Mouse (Mus musculus): ENCODE measurements around the gene 2310034G01Rik. TPM values are rescaled to one million over a fixed set of nuclear protein-coding genes. Genes with fewer than 3 reads are reported as not detected.

2310034G01Rik gene
- total RNA-seq, 2 experiments from 2014 or later: 0.16 to 0.39 TPM

DNA sequence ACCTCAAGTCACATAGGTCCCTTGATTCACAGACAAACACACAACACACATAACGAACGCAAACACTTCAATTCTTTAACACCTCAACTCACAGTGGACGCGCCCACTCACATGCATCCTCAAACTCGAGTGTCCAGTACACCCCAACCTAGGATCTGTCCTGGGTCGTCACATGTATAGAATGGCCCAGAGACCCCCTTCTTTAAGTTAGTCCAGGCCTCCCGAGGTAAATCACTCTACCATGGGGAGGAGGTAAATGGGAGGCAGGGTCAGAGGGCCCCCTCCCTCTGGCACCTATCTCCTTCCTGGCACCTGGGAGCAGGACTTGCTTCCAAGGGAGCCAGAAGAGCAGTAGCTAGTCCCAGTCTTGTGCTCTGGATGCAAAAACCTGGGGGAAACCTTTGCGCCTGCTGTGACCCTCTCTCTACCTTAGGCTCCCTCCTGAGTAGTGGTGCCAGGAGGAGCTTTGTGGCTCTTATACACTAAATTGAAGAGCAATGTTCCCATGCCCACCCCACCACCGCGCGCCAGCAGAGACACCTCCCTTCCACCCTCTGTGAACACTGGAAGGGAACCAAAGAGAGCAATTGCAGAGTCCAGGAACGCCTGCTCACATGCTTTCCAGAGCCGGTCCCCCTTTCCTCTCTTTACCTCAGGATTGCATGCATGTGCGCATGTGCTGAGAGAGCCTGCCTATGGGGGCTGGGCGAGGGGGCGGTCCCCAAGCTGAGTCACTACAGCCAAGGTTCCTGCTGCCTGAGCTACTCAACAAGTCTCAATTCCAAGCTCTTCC lies 31.3 kb downstream of the 2310034G01Rik start:
- intact Hi-C loops (cut with DNase I; ENCODE audit: low total_unique reads): no loop called here

DNA sequence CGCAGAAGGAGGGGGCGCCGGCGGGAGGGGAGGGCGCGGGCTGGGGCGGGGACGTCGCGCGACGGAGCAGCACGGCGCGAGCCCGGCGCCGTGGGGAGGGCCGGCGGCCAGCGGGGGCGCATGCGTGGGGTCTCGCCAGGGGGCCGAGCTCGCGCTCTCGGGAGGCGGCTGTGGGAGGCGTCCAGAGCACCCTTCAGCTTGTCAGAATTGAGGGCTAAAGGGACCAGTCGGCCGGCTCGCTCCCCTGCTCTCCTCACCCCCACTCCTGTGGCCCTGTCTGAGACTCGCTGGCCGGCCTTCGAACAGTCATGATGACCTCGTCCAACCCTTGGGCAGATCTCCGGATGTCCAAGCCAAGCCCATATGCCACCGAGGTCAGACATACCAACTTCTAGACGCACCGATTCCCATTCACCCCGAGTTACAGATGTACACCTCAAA lies 32.1 kb downstream of the 2310034G01Rik start:
- intact Hi-C loops (cut with DNase I; ENCODE audit: low total_unique reads): no loop called here
- peak; percentile 23 for DNase-seq

More for the DNA sequence above, 31.3 kb downstream of the 2310034G01Rik start:
- peak; percentile 68 for DNase-seq

DNA sequence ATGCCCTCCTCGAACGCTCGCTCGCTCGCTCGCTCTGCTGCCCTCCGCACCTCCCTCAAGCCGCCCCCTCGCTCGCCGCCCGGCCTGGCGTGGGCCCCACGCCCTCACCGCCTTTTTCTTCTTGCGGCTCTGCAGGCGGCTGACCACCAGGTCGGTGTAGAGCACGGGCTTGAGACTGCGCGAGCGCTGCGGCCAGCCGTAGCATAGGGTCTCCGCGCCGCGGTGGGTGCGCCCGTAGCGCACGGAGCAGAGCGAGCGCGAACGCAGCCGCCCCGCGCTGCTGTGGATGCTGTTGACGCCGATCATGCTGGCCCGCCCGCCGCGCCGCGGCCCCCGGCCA lies 32.6 kb downstream of the 2310034G01Rik start:
- DNase-seq: peak; percentile 3
- intact Hi-C loops (cut with DNase I; ENCODE audit: low total_unique reads): no loop called here

DNA sequence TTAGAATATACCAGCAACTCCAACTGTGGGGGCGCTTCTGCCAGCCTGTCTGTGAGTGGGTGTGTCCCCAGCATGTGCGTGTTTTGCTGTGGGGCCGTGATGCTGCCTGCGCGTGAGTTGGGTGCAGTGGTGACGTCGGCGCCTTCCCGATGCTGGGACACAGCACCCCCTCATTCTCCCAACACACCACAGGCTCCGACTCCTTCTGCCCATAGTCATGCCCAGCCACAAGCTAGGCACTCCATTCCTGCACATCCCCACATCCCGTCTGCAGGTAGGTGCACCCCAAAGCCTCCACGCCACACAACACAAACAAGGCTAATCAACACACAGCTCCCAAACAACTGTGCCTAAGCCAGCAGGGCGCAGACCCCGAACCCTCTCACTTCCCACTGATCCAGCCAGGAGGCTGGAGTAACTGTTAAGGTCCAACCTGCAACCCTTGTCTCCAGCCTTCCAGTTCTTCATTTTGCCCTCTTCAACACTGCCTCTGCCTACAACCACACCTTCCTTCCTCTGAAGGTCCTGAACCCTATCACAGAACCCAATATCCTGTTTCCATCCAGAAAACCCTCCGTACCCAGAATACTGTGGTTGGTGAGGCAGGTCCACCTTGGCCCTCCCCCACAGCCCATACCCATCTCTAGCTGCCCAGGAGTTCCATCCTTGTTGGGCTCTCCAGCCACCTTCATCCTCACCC lies 33.1 kb downstream of the 2310034G01Rik start:
- intact Hi-C loops (cut with DNase I; ENCODE audit: low total_unique reads): no loop called here
- peak; percentile 6 for DNase-seq

DNA sequence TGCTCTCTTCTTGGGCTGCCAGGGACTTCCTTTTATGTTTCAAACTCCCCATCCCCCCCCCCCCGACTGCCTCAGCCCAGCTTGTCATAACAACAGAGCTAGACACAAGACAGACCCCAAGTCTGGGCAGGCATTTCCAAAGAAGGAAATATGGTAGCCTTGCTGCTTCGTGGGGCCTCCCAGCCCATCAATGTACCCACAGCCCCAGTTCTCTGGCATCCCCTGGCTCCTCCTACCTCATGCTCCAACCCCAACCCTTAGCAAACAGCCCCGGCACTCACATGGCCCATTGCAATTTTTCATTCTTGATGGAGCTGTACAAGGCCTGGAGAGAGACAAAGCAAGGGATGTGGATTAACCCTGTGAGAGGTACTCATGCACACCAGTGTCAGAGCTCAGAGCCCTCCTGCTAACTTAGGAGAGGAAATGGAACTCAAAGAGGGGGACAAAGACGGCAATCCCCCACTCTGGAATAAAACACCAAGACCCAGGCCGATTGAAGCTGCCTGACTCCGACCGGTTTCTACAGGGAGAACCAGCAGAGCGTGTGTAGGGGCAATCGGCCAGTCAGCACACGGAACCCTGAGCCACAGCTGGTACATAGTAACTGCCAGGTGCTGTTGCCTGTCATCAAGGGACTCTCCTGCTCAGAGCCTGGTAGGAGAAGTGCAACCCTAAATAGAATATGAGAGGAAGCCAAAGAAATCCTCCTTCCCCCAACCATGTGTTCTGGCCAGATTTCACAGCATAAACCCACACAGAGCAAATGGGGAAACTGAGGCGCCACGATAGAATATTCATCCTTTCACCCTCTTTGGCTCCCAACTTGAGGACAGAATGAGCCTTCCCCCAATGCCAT lies 34.1 kb downstream of the 2310034G01Rik start:
- intact Hi-C loops (cut with DNase I; ENCODE audit: low total_unique reads): no loop called here
- DNase-seq: no peak

DNA sequence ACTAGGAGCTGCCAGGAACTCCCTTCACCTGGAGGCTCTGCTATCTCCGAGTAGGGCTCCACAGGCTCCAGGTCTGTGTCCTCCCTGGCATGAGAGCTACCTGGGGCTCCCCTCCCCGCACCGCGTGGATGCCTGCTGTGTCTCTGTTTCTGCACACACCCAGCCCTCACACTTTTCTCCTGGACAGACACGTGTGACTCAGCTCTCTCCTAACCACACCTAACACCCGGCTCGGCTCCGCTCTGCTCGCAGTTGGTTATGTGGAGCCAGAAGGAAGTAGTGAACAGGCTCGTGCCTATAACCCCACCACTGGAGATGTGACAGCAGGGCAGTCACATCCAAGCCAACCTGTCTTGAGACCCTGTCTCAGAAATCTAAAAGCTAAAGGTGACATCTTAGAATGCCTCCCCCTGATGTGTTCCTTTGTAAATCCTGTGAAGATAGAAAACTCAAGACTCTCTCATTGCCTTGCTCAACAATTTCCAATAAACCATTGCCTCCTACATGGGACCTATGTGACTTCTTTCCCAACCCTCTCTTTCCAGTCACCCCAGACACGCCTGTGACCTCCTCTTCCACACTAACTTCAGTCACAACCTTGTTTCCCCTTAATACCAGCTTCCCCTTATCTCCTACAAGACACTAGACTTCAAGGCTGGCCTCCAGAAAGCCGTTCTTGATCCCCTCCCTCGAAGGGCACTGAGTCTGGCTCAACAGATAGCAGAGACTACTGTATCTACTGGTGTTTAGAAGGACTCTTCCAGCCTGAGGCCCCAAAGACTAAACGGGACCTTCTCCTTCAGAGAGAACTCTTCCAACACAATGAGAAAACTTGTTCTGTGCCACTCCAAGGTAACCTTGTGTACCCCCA lies 35.0 kb downstream of the 2310034G01Rik start:
- DNase-seq: no peak
- intact Hi-C loops (cut with DNase I; ENCODE audit: low total_unique reads): no loop called here

DNA sequence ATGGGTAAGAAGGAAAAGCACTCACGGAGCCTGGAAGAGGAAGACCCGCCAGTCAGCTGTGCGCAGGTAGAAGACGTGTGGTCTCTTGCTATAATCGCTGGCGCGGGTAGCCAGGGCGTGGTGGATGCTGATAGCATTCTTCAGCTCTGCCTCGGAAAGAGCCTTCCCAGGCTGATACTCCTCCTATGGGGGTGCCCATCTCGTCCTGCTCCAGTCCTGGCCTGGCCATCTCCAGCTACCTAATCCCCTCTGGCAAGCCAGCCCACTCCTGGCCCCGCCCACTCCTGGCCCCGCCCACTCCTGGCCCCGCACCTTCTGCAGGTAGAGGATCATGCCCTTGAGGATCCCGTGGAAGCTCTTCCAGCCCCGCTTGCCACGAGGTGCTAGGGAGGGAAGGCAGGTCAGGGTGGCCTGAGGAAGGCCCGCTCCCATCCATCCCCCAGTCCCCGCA lies 35.9 kb downstream of the 2310034G01Rik start:
- peak; percentile 3 for DNase-seq
- intact Hi-C loops (cut with DNase I; ENCODE audit: low total_unique reads): no loop called here

DNA sequence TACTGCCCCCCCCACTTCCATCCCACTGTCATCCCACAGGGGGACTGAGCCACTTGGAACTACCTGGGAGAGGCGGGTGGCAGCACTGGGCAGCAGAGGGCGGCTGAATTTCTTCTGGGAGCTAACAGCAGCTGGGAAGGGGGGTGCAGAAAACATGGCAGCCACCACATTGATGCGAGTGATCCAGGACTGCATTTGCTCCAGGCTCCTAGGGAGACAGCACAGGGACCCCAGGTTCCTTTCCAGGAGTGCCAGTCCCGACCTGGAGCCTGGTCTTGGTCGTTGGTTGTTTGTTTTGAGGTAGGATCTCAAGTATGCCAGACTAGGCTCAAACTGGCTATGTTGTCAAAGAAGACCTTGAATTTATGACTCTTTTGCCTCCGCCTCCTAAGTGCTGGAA lies 36.5 kb downstream of the 2310034G01Rik start:
- intact Hi-C loops (cut with DNase I; ENCODE audit: low total_unique reads): no loop called here
- no peak for DNase-seq

DNA sequence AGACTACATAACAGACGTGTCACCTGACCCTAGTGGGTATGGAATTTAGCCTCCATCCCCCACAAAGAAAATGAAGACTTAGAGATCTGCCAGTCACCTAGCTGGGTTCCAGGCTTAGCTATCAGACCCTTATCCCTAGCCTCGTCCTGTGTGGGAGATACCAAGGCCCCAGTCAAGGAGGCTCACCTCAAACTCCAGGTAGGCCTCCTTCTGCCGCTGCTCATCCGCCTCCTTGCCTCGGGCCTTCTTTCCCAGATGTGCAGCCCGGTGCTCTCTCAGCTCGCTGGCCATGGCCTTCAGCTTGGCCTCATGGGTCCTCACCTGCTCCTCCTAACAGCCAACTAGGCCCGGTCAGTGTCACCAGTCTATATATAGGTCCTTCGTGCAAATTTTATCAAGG lies 37.0 kb downstream of the 2310034G01Rik start:
- intact Hi-C loops (cut with DNase I; ENCODE audit: low total_unique reads): no loop called here
- no peak for DNase-seq

DNA sequence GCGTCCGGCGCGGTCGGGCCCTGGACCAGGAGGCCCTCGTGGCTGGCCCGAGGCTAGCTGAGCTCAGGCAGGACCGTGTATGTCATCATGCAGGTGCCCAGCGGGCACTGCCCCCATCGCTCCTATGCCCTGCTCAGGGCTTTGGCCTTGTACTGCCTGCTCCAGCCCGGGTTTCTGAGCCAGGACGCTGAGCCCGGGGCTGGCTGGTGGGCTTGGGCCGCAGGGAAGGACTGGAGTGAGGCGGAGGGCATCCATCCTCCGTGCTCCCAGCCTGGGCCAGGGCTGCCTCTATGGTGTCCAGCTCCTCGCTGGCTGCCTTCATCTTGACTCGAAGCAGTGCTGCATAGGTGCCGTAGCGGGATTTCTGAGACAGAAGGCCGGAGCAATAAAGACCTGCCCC lies 37.5 kb downstream of the 2310034G01Rik start:
- intact Hi-C loops (cut with DNase I; ENCODE audit: low total_unique reads): no loop called here
- DNase-seq: peak; percentile 2

DNA sequence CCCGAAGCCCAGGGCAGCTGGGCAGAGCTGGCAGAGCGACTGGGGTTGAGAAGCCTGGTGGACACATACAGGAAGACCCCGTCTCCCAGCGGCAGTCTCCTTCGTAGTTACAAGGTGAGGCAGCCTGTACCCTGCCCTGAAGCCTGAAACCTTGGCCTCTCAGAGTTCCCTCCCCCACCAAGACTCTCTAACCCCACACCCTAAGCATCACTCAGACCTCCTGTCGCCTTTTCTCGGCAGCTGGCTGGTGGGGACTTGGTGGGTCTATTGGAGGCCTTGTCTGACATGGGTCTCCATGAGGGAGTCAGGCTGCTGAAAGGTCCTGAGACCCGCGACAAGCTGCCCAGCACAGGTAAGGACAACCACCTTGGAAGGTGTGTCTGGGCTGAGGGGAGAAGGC lies 38.8 kb downstream of the 2310034G01Rik start:
- intact Hi-C loops (cut with DNase I; ENCODE audit: low total_unique reads): no loop called here
- DNase-seq: no peak

DNA sequence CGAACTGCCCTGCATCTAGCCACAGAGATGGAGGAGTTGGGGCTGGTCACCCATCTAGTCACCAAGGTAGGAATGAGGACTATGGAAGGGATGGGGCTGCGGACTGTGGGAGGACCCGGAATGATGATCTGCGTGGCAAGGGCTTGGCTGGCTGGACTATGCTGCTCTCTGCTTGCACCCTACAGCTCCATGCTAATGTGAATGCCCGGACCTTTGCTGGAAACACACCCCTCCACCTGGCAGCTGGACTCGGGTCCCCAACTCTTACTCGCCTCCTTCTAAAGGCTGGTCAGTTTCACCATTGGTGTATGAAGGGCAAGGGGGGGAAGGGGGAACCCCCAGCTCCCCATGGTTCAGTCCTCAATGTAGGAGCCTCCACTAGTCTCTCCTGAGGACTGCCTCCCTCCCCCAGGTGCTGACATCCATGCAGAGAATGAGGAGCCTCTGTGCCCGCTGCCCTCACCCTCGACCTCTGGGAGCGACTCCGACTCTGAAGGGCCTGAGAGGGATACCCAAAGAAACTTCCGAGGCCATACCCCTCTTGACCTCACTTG lies 39.7 kb downstream of the 2310034G01Rik start:
- no peak for DNase-seq
- intact Hi-C loops (cut with DNase I; ENCODE audit: low total_unique reads): no loop called here

DNA sequence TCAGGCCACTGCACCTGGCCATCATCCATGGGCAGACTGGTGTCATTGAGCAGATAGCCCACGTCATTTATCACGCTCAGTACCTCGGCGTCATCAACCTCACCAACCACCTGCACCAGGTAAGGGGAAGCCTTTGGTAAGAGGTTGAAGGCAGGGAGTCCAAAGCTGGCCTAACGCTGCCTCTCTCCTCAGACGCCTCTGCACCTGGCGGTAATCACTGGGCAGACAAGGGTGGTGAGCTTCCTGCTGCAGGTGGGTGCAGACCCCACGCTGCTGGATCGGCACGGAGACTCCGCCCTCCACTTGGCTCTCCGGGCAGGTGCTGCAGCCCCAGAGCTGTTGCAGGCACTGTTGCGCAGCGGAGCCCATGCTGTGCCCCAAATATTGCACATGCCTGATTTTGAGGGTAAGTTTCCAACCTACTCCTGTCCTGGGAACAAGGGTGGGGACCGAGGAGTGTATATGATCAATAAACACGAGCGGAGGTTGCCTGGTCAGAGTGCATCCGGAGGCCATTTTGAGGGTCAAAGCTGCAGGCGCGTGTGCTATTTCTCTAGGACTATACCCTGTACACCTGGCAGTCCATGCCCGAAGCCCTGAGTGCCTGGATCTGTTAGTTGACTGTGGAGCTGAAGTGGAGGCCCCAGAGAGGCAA lies 40.3 kb downstream of the 2310034G01Rik start:
- intact Hi-C loops (cut with DNase I; ENCODE audit: low total_unique reads): no loop called here
- DNase-seq: peak; percentile 4

DNA sequence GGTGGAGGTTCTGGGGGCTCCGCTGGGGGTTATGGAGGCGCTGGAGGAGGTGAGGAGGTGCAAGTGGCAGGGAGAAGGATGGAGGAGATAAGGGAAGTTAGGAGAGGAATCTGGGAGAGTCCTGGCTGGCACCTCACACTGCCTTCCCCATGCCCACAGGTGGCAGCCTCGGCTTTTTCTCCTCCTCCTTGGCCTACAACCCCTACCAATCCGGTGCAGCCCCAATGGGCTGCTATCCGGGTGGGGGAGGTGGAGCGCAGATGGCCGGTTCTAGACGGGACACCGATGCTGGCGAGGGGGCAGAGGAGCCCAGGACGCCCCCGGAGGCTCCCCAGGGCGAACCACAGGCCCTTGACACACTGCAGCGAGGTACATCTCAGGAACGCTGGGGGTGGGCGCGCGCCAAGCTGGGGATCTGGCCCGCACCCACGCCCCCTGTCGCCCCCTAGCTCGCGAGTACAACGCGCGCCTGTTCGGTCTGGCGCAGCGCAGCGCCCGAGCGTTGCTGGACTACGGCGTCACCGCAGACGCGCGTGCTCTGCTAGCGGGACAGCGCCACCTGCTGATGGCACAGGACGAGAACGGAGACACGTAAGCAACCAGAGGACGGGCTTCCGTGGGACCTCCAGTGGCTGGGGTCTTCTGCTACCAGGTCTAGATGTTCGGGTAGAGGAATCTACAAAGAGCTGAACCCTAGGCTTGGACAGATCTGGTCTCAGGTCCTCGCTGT lies 41.2 kb downstream of the 2310034G01Rik start:
- intact Hi-C loops (cut with DNase I; ENCODE audit: low total_unique reads): no loop called here
- peak; percentile 86 for DNase-seq

DNA sequence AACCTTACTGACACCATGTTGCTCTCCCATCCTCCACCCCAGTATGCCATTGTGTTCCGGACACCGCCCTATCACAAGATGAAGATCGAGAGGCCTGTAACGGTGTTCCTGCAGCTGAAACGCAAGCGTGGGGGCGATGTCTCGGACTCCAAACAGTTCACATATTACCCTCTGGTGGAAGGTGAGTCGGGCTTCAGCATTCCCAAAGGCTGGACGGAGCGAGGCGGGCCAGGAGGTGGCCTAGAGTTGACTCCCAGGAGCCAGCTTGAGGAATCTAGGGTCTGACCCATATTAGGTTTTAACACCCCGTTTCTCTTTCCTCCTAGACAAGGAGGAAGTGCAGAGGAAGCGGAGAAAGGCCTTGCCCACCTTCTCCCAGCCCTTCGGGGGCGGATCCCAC lies 41.8 kb downstream of the 2310034G01Rik start:
- DNase-seq: peak; percentile 3
- intact Hi-C loops (cut with DNase I; ENCODE audit: low total_unique reads): no loop called here

DNA sequence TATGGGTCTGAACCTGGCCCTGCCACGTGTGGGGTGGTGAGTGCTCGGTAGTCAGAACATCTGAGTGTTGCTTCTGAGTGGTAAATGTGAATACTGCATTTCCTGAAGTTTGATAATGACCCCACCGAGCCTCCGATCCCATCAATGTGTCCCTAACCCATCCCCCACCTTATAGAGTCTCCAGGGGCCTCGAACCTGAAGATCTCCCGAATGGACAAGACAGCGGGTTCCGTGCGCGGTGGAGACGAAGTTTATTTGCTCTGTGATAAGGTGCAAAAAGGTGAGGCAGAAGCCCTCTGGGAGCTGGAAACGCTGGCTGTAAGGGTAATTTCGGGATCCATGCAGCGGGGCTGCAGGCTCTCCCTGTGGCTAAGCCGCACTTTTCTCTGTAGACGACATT lies 42.3 kb downstream of the 2310034G01Rik start:
- intact Hi-C loops (cut with DNase I; ENCODE audit: low total_unique reads): no loop called here
- peak; percentile 3 for DNase-seq

DNA sequence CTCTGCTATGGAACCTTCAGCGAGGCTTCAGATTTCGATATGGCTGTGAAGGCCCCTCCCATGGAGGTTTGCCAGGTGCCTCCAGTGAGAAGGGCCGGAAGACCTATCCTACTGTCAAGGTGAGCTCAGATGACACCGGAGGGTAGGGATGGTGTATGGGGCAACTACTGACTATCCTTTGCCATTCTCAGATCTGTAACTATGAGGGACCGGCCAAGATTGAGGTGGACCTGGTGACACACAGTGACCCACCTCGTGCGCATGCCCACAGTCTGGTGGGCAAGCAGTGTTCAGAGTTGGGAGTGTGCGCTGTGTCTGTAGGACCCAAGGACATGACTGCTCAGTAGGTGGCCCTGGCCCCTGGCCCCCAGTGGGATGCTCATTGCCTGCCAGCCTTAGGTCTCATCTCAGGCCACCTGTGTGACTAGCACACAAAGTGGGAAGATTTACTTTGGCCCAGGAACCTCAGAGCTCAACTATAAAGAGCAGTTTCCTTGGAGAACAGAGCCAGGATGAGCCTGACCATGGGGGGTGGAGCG lies 43.3 kb downstream of the 2310034G01Rik start:
- no peak for DNase-seq
- intact Hi-C loops (cut with DNase I; ENCODE audit: low total_unique reads): no loop called here

DNA sequence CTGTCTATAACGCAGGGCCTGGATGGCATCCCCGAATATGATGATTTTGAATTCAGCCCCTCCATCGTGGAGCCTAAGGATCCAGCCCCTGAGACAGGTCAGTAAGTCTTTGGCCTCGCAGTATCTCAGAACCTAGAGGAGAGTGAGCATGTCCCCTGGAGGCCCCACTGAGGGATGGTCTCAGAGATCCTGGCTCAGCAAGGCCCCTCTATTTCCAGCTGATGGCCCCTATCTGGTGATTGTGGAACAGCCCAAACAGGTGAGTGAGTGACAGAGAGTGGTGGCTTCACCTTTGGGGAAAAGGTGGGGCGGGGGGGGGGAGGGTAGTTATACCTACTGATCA lies 43.9 kb downstream of the 2310034G01Rik start:
- peak; percentile 3 for DNase-seq
- intact Hi-C loops (cut with DNase I; ENCODE audit: low total_unique reads): no loop called here

Data from gastrocnemius, postnatal 14 days (tissue).